Mouse (Mus musculus) spleen, adult 2 months (tissue): ENCODE data around the gene Ywhaq.

ENCODE experiments used
- CTCF ChIP-seq: fragments of 200-500 bp; IDR thresholded peaks from 2 replicates; pipeline ENCODE4 v1.5.1; 2011; ENCODE audit warnings: mild to moderate bottlenecking, inconsistent platforms; ENCODE audit not compliant: insufficient read depth, insufficient read length, insufficient replicate concordance; ENCODE audit errors: extremely low read depth
- POLR2A ChIP-seq: fragments of 200-500 bp; IDR thresholded peaks from 2 replicates; pipeline ENCODE4 v1.6.1; 2011; ENCODE audit warnings: low read depth, low read length, inconsistent platforms

GRCm38 (mm10) chr12:21416506-21416905 is 931 bp downstream of the Ywhaq start:
- TF ChIP-seq CTCF: no peak
- TF ChIP-seq POLR2A: no peak
